Mouse (Mus musculus): ENCODE measurements around the gene Gfi1b. TPM values are rescaled to one million over a fixed set of nuclear protein-coding genes. Genes with fewer than 3 reads are reported as not detected.

Gene Gfi1b
- polyA plus RNA-seq, 1 experiment from 2014 or later = 2.6 TPM

- H3K9ac ChIP-seq (ENCODE audit: low read length) = peak overlapping the region; percentile 91
- H3K36me3 ChIP-seq (ENCODE audit: control insufficient read depth, insufficient read depth, low read length) = no peaks in the 10 kb centered on the region
- ATAC-seq (ENCODE audit: insufficient read depth, low FRiP score, low TSS enrichment) (peak; percentile 52), DNase-seq (ENCODE audit: low spot score) (peak; percentile 57)
- H3K4me2 ChIP-seq (ENCODE audit: low read depth) = peak overlapping the region; percentile 81
- H3K27ac ChIP-seq (ENCODE audit: low read depth, low read length) = peak overlapping the region; percentile 86
- no peaks in the 10 kb centered on the region for H3K27me3 ChIP-seq (ENCODE audit: control insufficient read depth, insufficient read depth, low read length)
- H3K4me1 ChIP-seq (ENCODE audit: control insufficient read depth, insufficient read depth, low read length) = peaks cover 8% of the 10 kb centered on the region; the same call in 1 of the 2 replicates
- WGBS = under 1% methylated on average over 33 of the region's 43 CpGs
- no peaks in the 10 kb centered on the region for H3K9me3 ChIP-seq (ENCODE audit: control insufficient read depth, low read length)
- H3K4me3 ChIP-seq (ENCODE audit: low read depth, low read length) = peak overlapping the region; percentile 100
Observed at GRCm38 (mm10) chr2:28641435-28641941, 19.7 kb upstream of the Gfi1b start.

GRCm38 (mm10) chr2:28640461-28641424, 19.0 kb upstream of the Gfi1b start, which contains the start of gene Tsc1:
Gene Tsc1, plus strand, starts transcription at chr2:28641228.
- Histone ChIP-seq H3K4me2 (ENCODE audit: low read depth) (peak within 1 kb of the TSS; percentile 81), H3K4me1 (ENCODE audit: control insufficient read depth, insufficient read depth, low read length) (peaks cover 8% of the 10 kb centered on the region; the same call in 1 of the 2 replicates), H3K9me3 (ENCODE audit: control insufficient read depth, low read length) (no peaks in the 10 kb centered on the region), H3K36me3 (ENCODE audit: control insufficient read depth, insufficient read depth, low read length) (no peaks in the 10 kb centered on the region), H3K9ac (ENCODE audit: low read length) (peak within 1 kb of the TSS; percentile 91), H3K4me3 (ENCODE audit: low read depth, low read length) (peak within 1 kb of the TSS; percentile 100), H3K27me3 (ENCODE audit: control insufficient read depth, insufficient read depth, low read length) (no peaks in the 10 kb centered on the region), H3K27ac (ENCODE audit: low read depth, low read length) (peak within 1 kb of the TSS; percentile 86)
- WGBS = 3% methylated on average over 37 of the region's 47 CpGs
- DNase-seq (ENCODE audit: low spot score) (peak; percentile 99), ATAC-seq (ENCODE audit: insufficient read depth, low FRiP score, low TSS enrichment) (peak; percentile 93)

GRCm38 (mm10) chr2:28639794-28640193, 18.0 kb upstream of the Gfi1b start:
- Histone ChIP-seq H3K27me3 (ENCODE audit: control insufficient read depth, insufficient read depth, low read length) (no peaks in the 10 kb centered on the region), H3K36me3 (ENCODE audit: control insufficient read depth, insufficient read depth, low read length) (no peaks in the 10 kb centered on the region), H3K27ac (ENCODE audit: low read depth, low read length) (no peak overlapping the region), H3K9ac (ENCODE audit: low read length) (no peak overlapping the region), H3K9me3 (ENCODE audit: control insufficient read depth, low read length) (no peaks in the 10 kb centered on the region), H3K4me1 (ENCODE audit: control insufficient read depth, insufficient read depth, low read length) (peaks cover 8% of the 10 kb centered on the region; the same call in 1 of the 2 replicates), H3K4me3 (ENCODE audit: low read depth, low read length) (no peak overlapping the region), H3K4me2 (ENCODE audit: low read depth) (no peak overlapping the region)
- ATAC-seq (ENCODE audit: insufficient read depth, low FRiP score, low TSS enrichment) = no peak
- 56% methylated on average over 7 of the region's 7 CpGs for WGBS
- DNase-seq (ENCODE audit: low spot score) = peak; percentile 34

GRCm38 (mm10) chr2:28638886-28639285, 17.1 kb upstream of the Gfi1b start:
- Histone ChIP-seq H3K27me3 (ENCODE audit: control insufficient read depth, insufficient read depth, low read length) (no peaks in the 10 kb centered on the region), H3K4me2 (ENCODE audit: low read depth) (peak overlapping the region; percentile 29), H3K4me3 (ENCODE audit: low read depth, low read length) (no peak overlapping the region), H3K9me3 (ENCODE audit: control insufficient read depth, low read length) (no peaks in the 10 kb centered on the region), H3K36me3 (ENCODE audit: control insufficient read depth, insufficient read depth, low read length) (no peaks in the 10 kb centered on the region), H3K9ac (ENCODE audit: low read length) (no peak overlapping the region), H3K4me1 (ENCODE audit: control insufficient read depth, insufficient read depth, low read length) (peaks cover 8% of the 10 kb centered on the region; the same call in 1 of the 2 replicates), H3K27ac (ENCODE audit: low read depth, low read length) (no peak overlapping the region)
- WGBS = 7% methylated on average over 9 of the region's 9 CpGs
- ATAC-seq (ENCODE audit: insufficient read depth, low FRiP score, low TSS enrichment) (no peak), DNase-seq (ENCODE audit: low spot score) (peak; percentile 61)

- Histone ChIP-seq H3K27ac (ENCODE audit: low read depth, low read length) (no peak overlapping the region), H3K27me3 (ENCODE audit: control insufficient read depth, insufficient read depth, low read length) (no peaks in the 10 kb centered on the region), H3K9me3 (ENCODE audit: control insufficient read depth, low read length) (no peaks in the 10 kb centered on the region), H3K9ac (ENCODE audit: low read length) (no peak overlapping the region), H3K4me2 (ENCODE audit: low read depth) (peak overlapping the region; percentile 29), H3K4me1 (ENCODE audit: control insufficient read depth, insufficient read depth, low read length) (peaks cover 8% of the 10 kb centered on the region; the same call in 1 of the 2 replicates), H3K36me3 (ENCODE audit: control insufficient read depth, insufficient read depth, low read length) (no peaks in the 10 kb centered on the region), H3K4me3 (ENCODE audit: low read depth, low read length) (no peak overlapping the region)
- ATAC-seq (ENCODE audit: insufficient read depth, low FRiP score, low TSS enrichment) = no peak
- WGBS = 20% methylated on average over 9 of the region's 9 CpGs
- no peak for DNase-seq (ENCODE audit: low spot score)
Observed at GRCm38 (mm10) chr2:28638352-28638751, 16.6 kb upstream of the Gfi1b start.

- no peak overlapping the region for H3K4me3 ChIP-seq (ENCODE audit: low read depth, low read length)
- no peaks in the 10 kb centered on the region for H3K27me3 ChIP-seq (ENCODE audit: control insufficient read depth, insufficient read depth, low read length)
- no peak overlapping the region for H3K4me2 ChIP-seq (ENCODE audit: low read depth)
- H3K9me3 ChIP-seq (ENCODE audit: control insufficient read depth, low read length) = no peaks in the 10 kb centered on the region
- WGBS = 82% methylated on average over 9 of the region's 9 CpGs
- H3K4me1 ChIP-seq (ENCODE audit: control insufficient read depth, insufficient read depth, low read length) = no peaks in the 10 kb centered on the region
- H3K36me3 ChIP-seq (ENCODE audit: control insufficient read depth, insufficient read depth, low read length) = no peaks in the 10 kb centered on the region
- DNase-seq (ENCODE audit: low spot score) = no peak
- ATAC-seq (ENCODE audit: insufficient read depth, low FRiP score, low TSS enrichment) = no peak
- H3K27ac ChIP-seq (ENCODE audit: low read depth, low read length) = no peak overlapping the region
- no peak overlapping the region for H3K9ac ChIP-seq (ENCODE audit: low read length)
Observed at GRCm38 (mm10) chr2:28637106-28637845, 15.5 kb upstream of the Gfi1b start.

GRCm38 (mm10) chr2:28635199-28635598, 13.4 kb upstream of the Gfi1b start:
- Histone ChIP-seq H3K27ac (ENCODE audit: low read depth, low read length) (no peak overlapping the region), H3K27me3 (ENCODE audit: control insufficient read depth, insufficient read depth, low read length) (no peaks in the 10 kb centered on the region), H3K9ac (ENCODE audit: low read length) (no peak overlapping the region), H3K4me3 (ENCODE audit: low read depth, low read length) (no peak overlapping the region), H3K36me3 (ENCODE audit: control insufficient read depth, insufficient read depth, low read length) (no peaks in the 10 kb centered on the region), H3K9me3 (ENCODE audit: control insufficient read depth, low read length) (no peaks in the 10 kb centered on the region), H3K4me2 (ENCODE audit: low read depth) (no peak overlapping the region), H3K4me1 (ENCODE audit: control insufficient read depth, insufficient read depth, low read length) (no peaks in the 10 kb centered on the region)
- ATAC-seq (ENCODE audit: insufficient read depth, low FRiP score, low TSS enrichment) (no peak), DNase-seq (ENCODE audit: low spot score) (no peak)
- WGBS = 86% methylated on average over 1 of the region's 1 CpGs

- Histone ChIP-seq H3K27ac (ENCODE audit: low read depth, low read length) (no peak overlapping the region), H3K9ac (ENCODE audit: low read length) (no peak overlapping the region), H3K9me3 (ENCODE audit: control insufficient read depth, low read length) (no peaks in the 10 kb centered on the region), H3K4me3 (ENCODE audit: low read depth, low read length) (no peak overlapping the region), H3K27me3 (ENCODE audit: control insufficient read depth, insufficient read depth, low read length) (no peaks in the 10 kb centered on the region), H3K36me3 (ENCODE audit: control insufficient read depth, insufficient read depth, low read length) (no peaks in the 10 kb centered on the region), H3K4me2 (ENCODE audit: low read depth) (no peak overlapping the region), H3K4me1 (ENCODE audit: control insufficient read depth, insufficient read depth, low read length) (no peaks in the 10 kb centered on the region)
- 48% methylated on average over 4 of the region's 4 CpGs for WGBS
- ATAC-seq (ENCODE audit: insufficient read depth, low FRiP score, low TSS enrichment) = no peak
- no peak for DNase-seq (ENCODE audit: low spot score)
Observed at GRCm38 (mm10) chr2:28633136-28633535, 11.4 kb upstream of the Gfi1b start.

Data from neural tube, embryonic 11.5 days (tissue).